Mouse (Mus musculus): Measurements from ENCODE around the gene Emc10. TPM values are rescaled to one million over a fixed set of nuclear protein-coding genes. Genes with fewer than 3 reads are reported as not detected.

Gene Emc10
- polyA plus RNA-seq, 1 experiment from 2014 or later: 72.8 TPM

DNA sequence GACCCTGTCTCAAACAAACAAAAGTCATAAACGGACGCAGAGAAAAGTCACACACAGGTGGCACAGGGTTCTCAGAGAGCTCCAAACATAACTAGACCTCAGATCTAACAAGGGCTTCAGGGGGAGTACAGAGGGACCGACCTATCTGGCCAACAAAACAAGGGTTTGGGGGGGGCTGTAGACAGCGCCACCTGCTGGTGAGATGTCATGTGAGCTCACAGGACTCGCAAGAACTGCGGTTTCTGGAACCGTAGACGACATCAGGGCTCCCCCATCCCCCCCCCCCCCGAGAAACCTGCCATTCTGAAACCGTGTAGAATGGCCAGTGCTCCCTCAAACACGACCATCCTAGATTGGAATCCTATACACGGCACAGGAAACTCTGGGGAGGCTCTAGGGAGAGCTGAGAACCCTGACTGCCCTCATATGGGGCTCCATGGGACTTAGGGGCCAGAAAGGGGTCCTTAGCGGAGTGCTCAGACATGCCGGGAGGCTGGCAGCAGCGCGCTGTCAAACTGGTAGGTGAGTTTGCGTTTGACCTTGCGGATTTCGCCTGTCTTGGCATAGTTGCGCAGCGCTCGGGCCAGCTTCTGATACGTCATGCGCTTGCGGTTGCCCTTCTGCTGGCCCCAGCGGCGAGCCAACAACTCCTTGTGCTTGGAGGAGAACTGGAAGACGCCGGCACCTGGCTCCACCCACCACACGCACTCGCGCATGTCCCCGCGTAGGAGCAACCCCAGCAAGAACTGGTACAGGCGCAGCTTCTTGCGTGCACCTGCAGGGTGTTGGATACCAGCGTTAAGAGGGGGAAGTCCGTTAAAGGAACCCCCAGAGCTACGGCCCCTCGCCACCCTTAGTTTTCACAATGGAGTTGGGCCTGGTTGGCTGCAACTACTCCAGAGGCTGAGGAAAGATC lies 31.4 kb upstream of the Emc10 start:
- ATAC-seq (replicated peaks; ENCODE audit: low FRiP score): peak; percentile 68
- H3K9ac ChIP-seq (ENCODE audit: low read depth, low read length): peak overlapping the region; percentile 68; the same call in 1 of the 2 replicates
- H3K36me3 ChIP-seq (ENCODE audit: control insufficient read depth, insufficient read depth, low read length): peaks cover under 1% of the 10 kb centered on the region; the same call in 1 of the 2 replicates
- no peaks in the 10 kb centered on the region for H3K9me3 ChIP-seq (ENCODE audit: control insufficient read depth, low read length)
- WGBS: 4% methylated on average over 40 of the region's 40 CpGs
- peaks cover 50% of the 10 kb centered on the region for H3K27me3 ChIP-seq (replicated peaks; ENCODE audit: control insufficient read depth, insufficient read depth, low read length)
- H3K4me3 ChIP-seq (ENCODE audit: low read depth, low read length): peak overlapping the region; percentile 52
- no peak overlapping the region for H3K27ac ChIP-seq (ENCODE audit: low read depth, low read length)
- DNase-seq (ENCODE audit: low spot score): peak; percentile 73
- H3K4me2 ChIP-seq: peak overlapping the region; percentile 91
- H3K4me1 ChIP-seq (replicated peaks; ENCODE audit: control insufficient read depth, insufficient read depth, low read length): peaks cover 7% of the 10 kb centered on the region

DNA sequence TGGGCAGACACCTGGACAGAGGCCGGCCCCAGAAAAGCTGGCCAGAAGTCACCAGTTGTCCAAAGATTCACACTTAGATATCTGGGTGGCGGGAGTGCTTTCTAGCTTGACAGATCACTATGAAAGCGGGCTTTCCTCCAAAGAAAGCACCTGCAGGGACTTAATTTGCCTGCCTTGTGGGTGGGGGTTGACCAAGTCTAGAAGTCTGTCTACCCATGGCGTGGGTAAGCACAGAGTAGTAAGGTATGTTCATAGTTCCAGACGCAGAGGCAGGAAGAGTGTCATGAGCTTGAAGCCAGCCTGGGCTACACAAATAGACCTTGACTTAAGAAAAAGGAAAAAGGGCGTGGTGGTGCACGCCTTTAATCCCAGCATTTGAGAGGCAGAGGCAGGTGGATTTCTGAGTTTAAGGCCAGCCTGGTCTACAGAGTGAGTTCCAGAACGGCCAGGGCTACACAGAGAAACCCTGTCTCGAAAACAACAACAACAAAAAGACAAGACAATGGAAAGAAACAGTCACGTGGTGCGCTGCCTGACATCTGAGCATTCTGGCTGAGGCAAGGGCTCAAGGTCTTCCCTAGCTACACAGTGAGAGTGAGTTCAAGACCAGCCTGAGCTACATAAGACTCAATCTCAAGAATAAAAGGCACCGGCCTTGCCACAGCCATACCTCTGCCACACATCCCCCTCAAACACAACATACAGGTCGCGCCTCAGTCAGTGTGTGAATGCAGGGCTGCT lies 30.3 kb upstream of the Emc10 start:
- no peak for DNase-seq (ENCODE audit: low spot score)

DNA sequence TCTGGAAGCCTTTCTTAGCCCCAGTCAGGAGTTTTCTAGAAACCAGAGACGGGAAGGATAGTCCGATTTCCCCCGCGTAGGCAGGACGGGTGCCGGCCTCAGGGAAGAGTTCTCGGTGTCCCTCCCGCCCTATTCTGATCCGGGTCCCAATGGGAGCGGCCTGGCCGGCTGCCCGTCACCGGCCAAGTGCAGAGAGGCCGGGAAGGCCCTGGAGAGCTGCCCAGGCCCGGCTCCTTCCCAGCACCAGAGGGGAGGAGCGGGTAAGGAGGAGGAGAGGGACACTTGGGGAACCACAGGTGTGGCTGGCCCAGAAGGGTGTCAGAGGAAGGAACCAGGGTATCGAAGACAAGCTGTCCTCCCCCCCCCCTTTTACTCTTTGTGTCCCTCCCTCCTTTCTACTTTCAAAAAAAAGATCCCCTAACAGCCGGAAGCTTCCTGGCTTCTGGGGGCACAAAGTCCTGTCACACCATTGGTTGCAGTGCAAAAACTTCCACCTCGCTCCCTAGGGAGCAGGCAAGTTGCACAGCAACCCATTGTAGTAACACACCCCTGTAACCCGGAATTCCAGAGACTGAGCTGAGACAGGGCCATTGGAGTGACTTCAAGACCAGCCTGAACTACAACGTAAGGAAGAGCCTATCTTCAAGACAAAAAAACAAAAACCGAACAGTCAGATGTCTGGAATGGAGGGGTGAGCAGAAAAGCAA lies 28.9 kb upstream of the Emc10 start:
- Histone ChIP-seq H3K27me3 (replicated peaks; ENCODE audit: control insufficient read depth, insufficient read depth, low read length) (peaks cover 68% of the 10 kb centered on the region), H3K9ac (ENCODE audit: low read depth, low read length) (no peak overlapping the region), H3K4me1 (replicated peaks; ENCODE audit: control insufficient read depth, insufficient read depth, low read length) (peaks cover 7% of the 10 kb centered on the region), H3K9me3 (ENCODE audit: control insufficient read depth, low read length) (no peaks in the 10 kb centered on the region), H3K27ac (ENCODE audit: low read depth, low read length) (no peak overlapping the region), H3K4me3 (ENCODE audit: low read depth, low read length) (no peak overlapping the region), H3K4me2 (no peak overlapping the region), H3K36me3 (ENCODE audit: control insufficient read depth, insufficient read depth, low read length) (no peaks in the 10 kb centered on the region)
- DNase-seq (ENCODE audit: low spot score) (no peak), ATAC-seq (replicated peaks; ENCODE audit: low FRiP score) (no peak)
- 24% methylated on average over 22 of the region's 22 CpGs for WGBS

More for the DNA sequence above, 30.3 kb upstream of the Emc10 start:
- H3K4me1 ChIP-seq (replicated peaks; ENCODE audit: control insufficient read depth, insufficient read depth, low read length): peaks cover 7% of the 10 kb centered on the region
- H3K36me3 ChIP-seq (ENCODE audit: control insufficient read depth, insufficient read depth, low read length): no peaks in the 10 kb centered on the region
- H3K9ac ChIP-seq (ENCODE audit: low read depth, low read length): no peak overlapping the region
- H3K27me3 ChIP-seq (replicated peaks; ENCODE audit: control insufficient read depth, insufficient read depth, low read length): peaks cover 61% of the 10 kb centered on the region
- H3K4me2 ChIP-seq: no peak overlapping the region
- no peak for ATAC-seq (replicated peaks; ENCODE audit: low FRiP score)
- H3K9me3 ChIP-seq (ENCODE audit: control insufficient read depth, low read length): no peaks in the 10 kb centered on the region
- no peak overlapping the region for H3K4me3 ChIP-seq (ENCODE audit: low read depth, low read length)
- no peak overlapping the region for H3K27ac ChIP-seq (ENCODE audit: low read depth, low read length)
- WGBS: 79% methylated on average over 14 of the region's 14 CpGs

DNA sequence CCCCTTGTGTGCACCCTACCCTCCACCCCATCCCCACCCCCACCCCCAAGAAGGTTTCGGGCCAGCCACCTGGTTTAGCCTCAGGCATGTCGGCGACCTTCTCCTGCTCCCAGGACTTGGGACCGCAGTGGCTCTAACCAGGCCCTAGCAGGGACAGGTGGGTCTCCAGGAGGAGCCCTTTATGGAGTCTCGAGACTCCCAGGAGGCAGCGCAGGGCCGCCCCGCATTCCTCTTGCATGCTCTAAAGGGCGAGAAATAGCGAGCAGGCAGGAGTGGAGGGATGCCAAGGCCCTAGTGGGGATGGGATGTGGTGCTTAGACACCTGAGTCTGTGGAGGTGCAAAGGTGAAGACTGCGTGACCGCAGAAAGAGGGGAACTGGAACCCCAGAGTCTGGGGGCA lies 28.2 kb upstream of the Emc10 start, which contains the start of gene Mybpc2:
Gene Mybpc2, minus strand, starts transcription at position 155 of the 400 bp plus-strand sequence.
- Histone ChIP-seq H3K9ac (ENCODE audit: low read depth, low read length) (no peak within 1 kb of the TSS), H3K4me1 (replicated peaks; ENCODE audit: control insufficient read depth, insufficient read depth, low read length) (peaks cover 7% of the 10 kb centered on the region), H3K27me3 (replicated peaks; ENCODE audit: control insufficient read depth, insufficient read depth, low read length) (peaks cover 68% of the 10 kb centered on the region), H3K4me2 (no peak within 1 kb of the TSS), H3K36me3 (ENCODE audit: control insufficient read depth, insufficient read depth, low read length) (no peaks in the 10 kb centered on the region), H3K27ac (ENCODE audit: low read depth, low read length) (no peak within 1 kb of the TSS), H3K4me3 (ENCODE audit: low read depth, low read length) (no peak within 1 kb of the TSS), H3K9me3 (ENCODE audit: control insufficient read depth, low read length) (no peaks in the 10 kb centered on the region)
- DNase-seq (ENCODE audit: low spot score) (no peak), ATAC-seq (replicated peaks; ENCODE audit: low FRiP score) (no peak)
- 28% methylated on average over 12 of the region's 12 CpGs for WGBS

DNA sequence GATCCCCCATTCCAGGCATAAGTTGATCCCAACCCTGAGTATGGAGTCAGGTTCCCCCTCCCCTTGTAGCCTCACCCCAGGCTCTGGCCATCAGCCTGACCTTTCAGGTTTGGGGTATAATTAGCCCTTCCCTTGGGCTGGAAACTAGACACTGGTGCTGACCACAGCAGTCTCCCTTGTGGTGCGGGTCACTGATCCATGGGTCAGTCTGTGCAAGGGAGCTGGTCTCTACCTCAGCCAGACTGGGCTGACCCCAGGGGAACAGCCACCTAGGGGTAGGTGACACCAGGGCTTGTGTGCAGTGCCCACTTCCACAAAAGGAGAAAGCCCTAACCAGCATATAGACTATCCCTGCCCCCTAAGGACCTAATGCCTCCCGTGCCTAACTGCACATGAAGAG lies 26.7 kb upstream of the Emc10 start:
- Histone ChIP-seq H3K4me2 (no peak overlapping the region), H3K27ac (ENCODE audit: low read depth, low read length) (no peak overlapping the region), H3K9me3 (ENCODE audit: control insufficient read depth, low read length) (no peaks in the 10 kb centered on the region), H3K27me3 (replicated peaks; ENCODE audit: control insufficient read depth, insufficient read depth, low read length) (peaks cover 63% of the 10 kb centered on the region), H3K4me3 (ENCODE audit: low read depth, low read length) (no peak overlapping the region), H3K4me1 (replicated peaks; ENCODE audit: control insufficient read depth, insufficient read depth, low read length) (peaks cover 4% of the 10 kb centered on the region), H3K36me3 (ENCODE audit: control insufficient read depth, insufficient read depth, low read length) (no peaks in the 10 kb centered on the region), H3K9ac (ENCODE audit: low read depth, low read length) (no peak overlapping the region)
- no peak for ATAC-seq (replicated peaks; ENCODE audit: low FRiP score)
- 73% methylated on average over 2 of the region's 2 CpGs for WGBS
- no peak for DNase-seq (ENCODE audit: low spot score)

DNA sequence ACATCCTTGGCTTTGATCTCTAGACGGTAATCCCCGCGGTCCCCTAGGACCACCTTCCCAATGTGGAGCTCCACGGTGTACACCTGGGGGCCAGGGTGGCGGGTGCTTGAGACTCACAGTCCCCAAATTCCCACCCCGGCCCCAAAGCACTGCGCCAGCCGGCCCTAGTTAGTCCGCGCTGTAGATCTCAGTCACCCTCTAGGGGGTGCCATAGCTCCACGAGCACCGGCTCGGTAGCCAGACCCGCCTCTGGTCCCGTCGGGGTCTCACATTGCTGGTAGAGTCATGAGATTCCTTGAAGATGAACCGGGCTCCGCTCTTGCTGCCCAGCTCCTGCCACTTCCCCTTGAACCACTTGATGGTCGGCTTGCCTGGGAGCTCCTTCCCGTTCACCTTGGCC lies 25.4 kb upstream of the Emc10 start:
- Histone ChIP-seq H3K36me3 (ENCODE audit: control insufficient read depth, insufficient read depth, low read length) (no peaks in the 10 kb centered on the region), H3K4me2 (no peak overlapping the region), H3K9ac (ENCODE audit: low read depth, low read length) (no peak overlapping the region), H3K4me1 (replicated peaks; ENCODE audit: control insufficient read depth, insufficient read depth, low read length) (no peaks in the 10 kb centered on the region), H3K27ac (ENCODE audit: low read depth, low read length) (no peak overlapping the region), H3K4me3 (ENCODE audit: low read depth, low read length) (no peak overlapping the region), H3K27me3 (replicated peaks; ENCODE audit: control insufficient read depth, insufficient read depth, low read length) (peaks cover 55% of the 10 kb centered on the region), H3K9me3 (ENCODE audit: control insufficient read depth, low read length) (no peaks in the 10 kb centered on the region)
- 1% methylated on average over 20 of the region's 20 CpGs for WGBS
- ATAC-seq (replicated peaks; ENCODE audit: low FRiP score) (peak; percentile 60), DNase-seq (ENCODE audit: low spot score) (peak; percentile 50)

DNA sequence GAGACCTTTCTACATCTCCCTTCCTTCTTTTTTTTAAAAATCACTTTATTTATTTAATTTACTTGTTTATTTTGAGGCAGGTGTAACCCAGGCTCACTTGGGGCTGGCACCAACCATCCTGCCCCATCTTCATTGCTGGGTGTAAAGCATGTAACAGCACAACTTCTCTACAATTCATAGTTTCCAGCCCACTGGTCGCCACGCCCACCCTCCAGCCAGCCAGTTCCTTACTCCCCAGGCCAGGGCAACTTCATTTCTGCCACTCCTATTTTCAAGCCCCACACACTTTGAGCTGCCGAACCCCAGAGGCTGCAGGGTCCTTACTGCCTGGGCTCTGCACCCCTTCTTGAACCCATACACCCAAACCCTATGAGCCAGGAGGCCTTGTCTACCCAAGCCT lies 24.7 kb upstream of the Emc10 start:
- Histone ChIP-seq H3K4me3 (ENCODE audit: low read depth, low read length) (no peak overlapping the region), H3K36me3 (ENCODE audit: control insufficient read depth, insufficient read depth, low read length) (no peaks in the 10 kb centered on the region), H3K9ac (ENCODE audit: low read depth, low read length) (no peak overlapping the region), H3K4me2 (no peak overlapping the region), H3K4me1 (replicated peaks; ENCODE audit: control insufficient read depth, insufficient read depth, low read length) (no peaks in the 10 kb centered on the region), H3K9me3 (ENCODE audit: control insufficient read depth, low read length) (no peaks in the 10 kb centered on the region), H3K27me3 (replicated peaks; ENCODE audit: control insufficient read depth, insufficient read depth, low read length) (peaks cover 56% of the 10 kb centered on the region), H3K27ac (ENCODE audit: low read depth, low read length) (no peak overlapping the region)
- 49% methylated on average over 3 of the region's 3 CpGs for WGBS
- DNase-seq (ENCODE audit: low spot score): no peak
- no peak for ATAC-seq (replicated peaks; ENCODE audit: low FRiP score)

GRCm38 (mm10) chr7:44519240-44519913 lies 23.0 kb upstream of the Emc10 start:
- Histone ChIP-seq H3K4me1 (replicated peaks; ENCODE audit: control insufficient read depth, insufficient read depth, low read length) (no peaks in the 10 kb centered on the region), H3K36me3 (ENCODE audit: control insufficient read depth, insufficient read depth, low read length) (no peaks in the 10 kb centered on the region), H3K27ac (ENCODE audit: low read depth, low read length) (no peak overlapping the region), H3K4me2 (no peak overlapping the region), H3K27me3 (replicated peaks; ENCODE audit: control insufficient read depth, insufficient read depth, low read length) (peaks cover 43% of the 10 kb centered on the region), H3K4me3 (ENCODE audit: low read depth, low read length) (no peak overlapping the region), H3K9ac (ENCODE audit: low read depth, low read length) (no peak overlapping the region), H3K9me3 (ENCODE audit: control insufficient read depth, low read length) (no peaks in the 10 kb centered on the region)
- no peak for ATAC-seq (replicated peaks; ENCODE audit: low FRiP score)
- DNase-seq (ENCODE audit: low spot score): no peak
- WGBS: 66% methylated on average over 9 of the region's 9 CpGs

Measured in liver, embryonic 11.5 days (tissue).